ENCODE assay signal across 8 mouse cellular contexts in the genomic region with DNA sequence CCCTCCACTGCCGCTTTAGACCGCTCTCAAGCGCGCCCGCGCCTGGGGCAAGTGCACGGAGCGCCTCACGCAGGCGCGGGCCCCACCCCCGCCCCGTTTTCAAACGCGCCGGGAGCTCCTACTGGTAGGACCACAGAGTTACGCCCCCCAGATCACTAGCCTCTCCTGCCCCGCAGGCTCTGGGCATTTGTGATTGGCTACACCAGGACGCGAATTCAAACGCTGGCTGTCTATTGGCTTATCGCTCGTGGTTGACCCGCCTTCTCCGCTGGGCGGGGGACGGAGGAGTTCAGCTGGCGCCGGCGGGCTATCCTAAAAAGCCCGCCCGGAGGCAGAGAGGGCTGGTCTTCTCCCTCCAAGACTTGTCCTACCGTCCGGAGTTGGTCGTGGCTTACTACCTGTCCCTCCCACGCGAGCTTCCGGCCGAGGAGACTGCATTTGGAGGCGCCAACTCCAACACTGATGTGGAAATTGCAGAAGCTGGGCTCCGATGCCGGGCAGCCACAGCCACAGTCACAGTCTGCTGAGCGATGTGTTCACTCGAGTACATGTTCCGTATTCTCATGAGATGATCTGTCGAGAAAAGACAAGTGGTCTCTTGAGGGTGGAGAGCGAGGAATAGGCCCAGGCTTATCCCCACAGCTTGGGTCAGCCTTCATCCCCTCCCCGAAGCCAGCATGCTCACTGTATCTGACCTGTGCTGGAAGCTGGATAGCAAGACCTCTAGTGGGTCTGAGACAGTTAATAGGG. TPM values are rescaled to one million over a fixed set of nuclear protein-coding genes. Genes with fewer than 3 reads are reported as not detected.
DNase-seq lines count a peak whose midpoint lies in the region; ATAC-seq and TF ChIP-seq lines count a peak whose summit lies in the region.

Ccnf (minus strand) TSS at position 165 of the 750 bp plus-strand sequence.

- DNase-seq in MN1 (ENCODE audit: low spot score) = peak; percentile 99
- peak; percentile 98 for DNase-seq in cerebellum, adult 9-10 months
- peak; percentile 98 for DNase-seq in hindbrain, embryonic 10.5 days (ENCODE audit: low spot score)
- peak; percentile 98 for DNase-seq in layer of hippocampus, adult 9-11 months
- peak; percentile 100 for DNase-seq in lung, postnatal 0 days (ENCODE audit: low spot score)
- peak; percentile 86 for DNase-seq in ovary, postnatal 14 days (ENCODE audit: low spot score)
- DNase-seq in thymus, postnatal 14 days = peak; percentile 97

- peak within 1 kb of the TSS; percentile 51 for H3K9ac ChIP-seq in lung, postnatal 0 days (replicated peaks; ENCODE audit: low read depth)

- H3K4me1 ChIP-seq in hindbrain, embryonic 10.5 days (replicated peaks) = peaks cover 17% of the 10 kb centered on the region
- H3K4me1 ChIP-seq in lung, postnatal 0 days (ENCODE audit: insufficient read depth, low read depth, low read length) = peaks cover 8% of the 10 kb centered on the region

- H3K4me2 ChIP-seq in lung, postnatal 0 days (replicated peaks; ENCODE audit: low read depth, low read length) = peak within 1 kb of the TSS; percentile 87

- TF ChIP-seq CTCF in lung, postnatal 0 days (IDR thresholded peaks at IDR 0.05) = peak; percentile 56

- peak; percentile 100 for ATAC-seq in frontal cortex, adult (ENCODE audit: low TSS enrichment)
- peak; percentile 100 for ATAC-seq in lung, postnatal 0 days

- no peaks in the 10 kb centered on the region for H3K27me3 ChIP-seq in hindbrain, embryonic 10.5 days (ENCODE audit: insufficient read depth, poor library complexity, severe bottlenecking)
- H3K27me3 ChIP-seq in lung, postnatal 0 days (replicated peaks; ENCODE audit: insufficient read depth, low read length) = no peaks in the 10 kb centered on the region

- H3K27ac ChIP-seq in hindbrain, embryonic 10.5 days = peak within 1 kb of the TSS; percentile 97
- H3K27ac ChIP-seq in lung, postnatal 0 days (ENCODE audit: low read length) = peak within 1 kb of the TSS; percentile 34; the same call in 1 of the 2 replicates

- under 1% methylated on average over 48 of the region's 48 CpGs for WGBS in hindbrain, embryonic 10.5 days
- WGBS in lung, postnatal 0 days = 0% methylated on average over 48 of the region's 48 CpGs

- H3K9me3 ChIP-seq in hindbrain, embryonic 10.5 days = 0 out of 2 replicates have a peak, but pooled peaks cover 4% of the 10 kb centered on the region
- H3K9me3 ChIP-seq in lung, postnatal 0 days (ENCODE audit: low read length) = no peaks in the 10 kb centered on the region

- no peak for TF ChIP-seq EP300 in lung, postnatal 0 days (IDR thresholded peaks at IDR 0.05)

- H3K4me3 ChIP-seq in hindbrain, embryonic 10.5 days = peak within 1 kb of the TSS; percentile 84
- peak within 1 kb of the TSS; percentile 64 for H3K4me3 ChIP-seq in lung, postnatal 0 days (ENCODE audit: low read depth, low read length)

- peaks cover 33% of the 10 kb centered on the region for H3K36me3 ChIP-seq in hindbrain, embryonic 10.5 days
- H3K36me3 ChIP-seq in lung, postnatal 0 days (ENCODE audit: insufficient read depth, low read length) = no peaks in the 10 kb centered on the region

RNA-seq across cellular contexts. Expression of gene Ccnf, which starts in this region (rescaled TPM):
- polyA plus RNA-seq in hindbrain, embryonic 10.5 days (2016; fragmentation: Nextera tagmentation; extraction: Ambion mirVana) = 97.9 and 115 TPM in 2 replicates
- 2.8 and 4.5 TPM in 2 replicates for polyA plus RNA-seq in lung, postnatal 0 days (2015; fragmentation: Nextera tagmentation; extraction: Ambion mirVana)

Comparison
In these comparisons a context has a peak if more than half of its experiments do, and no peak if none do; other contexts are left out.
1. Peak in every context shown above with its lines: DNase-seq, ATAC-seq, H3K4me3 ChIP-seq and H3K27ac ChIP-seq.
2. RNA of gene Ccnf (polyA plus RNA-seq): 97.9 to 115 TPM in hindbrain, embryonic 10.5 days; 2.8 to 4.5 TPM in lung, postnatal 0 days; every median in the first group is over 10 times any median in the second.